Mouse (Mus musculus): ENCODE results near the gene Olfr288. TPM values are rescaled to one million over a fixed set of nuclear protein-coding genes. Genes with fewer than 3 reads are reported as not detected.
A peak's percentile ranks its signal among the peaks of the same experiment; 100 is the strongest.

Olfr288 gene
- polyA plus RNA-seq, 1 experiment from 2014 or later, result not detected

DNA sequence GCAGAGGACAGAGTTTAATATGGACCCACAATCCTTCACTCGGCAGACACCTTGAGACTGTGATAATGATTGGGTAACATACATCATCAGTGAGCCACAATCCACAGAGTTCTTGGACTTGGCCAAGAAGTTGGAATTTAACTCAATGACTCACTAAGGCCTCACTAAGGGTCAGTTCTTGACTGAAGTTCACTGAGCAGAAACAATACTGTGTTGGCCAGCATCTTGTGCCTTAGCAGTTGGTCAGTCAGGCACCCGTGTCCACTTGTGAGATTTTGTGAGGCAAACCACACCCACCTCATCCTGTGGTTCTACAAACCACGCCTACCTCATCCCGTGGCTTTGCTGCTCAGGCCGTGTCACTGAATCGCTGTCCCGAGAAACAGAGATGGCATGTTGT, 14.3 kb upstream of the Olfr288 start:
- Histone ChIP-seq H3K4me2 (ENCODE audit: low read length) (no peak overlapping the region), H3K9me3 (ENCODE audit: control insufficient read depth, low read length) (no peaks in the 10 kb centered on the region), H3K36me3 (ENCODE audit: control insufficient read depth, insufficient read depth, low read length) (no peaks in the 10 kb centered on the region), H3K27me3 (ENCODE audit: control insufficient read depth, insufficient read depth, low read length) (no peaks in the 10 kb centered on the region), H3K4me1 (ENCODE audit: control insufficient read depth, insufficient read depth, low read length) (no peaks in the 10 kb centered on the region), H3K27ac (replicated peaks; ENCODE audit: low read depth, low read length) (no peak overlapping the region), H3K4me3 (replicated peaks; ENCODE audit: low read depth, low read length) (no peak overlapping the region), H3K9ac (replicated peaks; ENCODE audit: low read length) (no peak overlapping the region)
- DNase-seq, result no peak
- ATAC-seq (ENCODE audit: low FRiP score, low TSS enrichment), result no peak
- 87% methylated on average over 7 of the region's 7 CpGs for WGBS

DNA sequence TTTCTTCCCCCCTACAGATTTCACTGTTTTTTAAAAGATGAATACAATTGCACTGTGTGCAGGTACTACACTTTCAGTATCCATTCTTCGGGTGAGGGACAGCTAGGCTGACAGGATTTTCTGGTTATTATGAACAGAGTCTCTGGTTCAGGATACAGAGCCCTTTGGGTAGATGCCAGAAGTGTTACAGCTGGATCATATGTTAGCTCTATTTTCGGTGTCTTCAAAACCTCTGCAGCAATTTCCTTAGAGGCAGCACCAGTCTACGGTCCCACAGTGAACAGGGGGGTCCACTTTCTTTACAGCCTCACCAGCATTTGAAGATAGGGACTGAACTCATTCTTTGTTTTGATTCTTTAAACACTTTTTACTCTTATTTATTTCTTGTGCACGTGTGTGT, 10.9 kb downstream of the Olfr288 start:
- H3K9me3 ChIP-seq (ENCODE audit: control insufficient read depth, low read length), result no peaks in the 10 kb centered on the region
- H3K27ac ChIP-seq (replicated peaks; ENCODE audit: low read depth, low read length), result no peak overlapping the region
- no peak overlapping the region for H3K4me2 ChIP-seq (ENCODE audit: low read length)
- no peaks in the 10 kb centered on the region; the same call in 1 of the 2 replicates for H3K27me3 ChIP-seq (ENCODE audit: control insufficient read depth, insufficient read depth, low read length)
- no peak overlapping the region for H3K9ac ChIP-seq (replicated peaks; ENCODE audit: low read length)
- DNase-seq, result no peak
- no peak overlapping the region for H3K4me3 ChIP-seq (replicated peaks; ENCODE audit: low read depth, low read length)
- no peak for ATAC-seq (ENCODE audit: low FRiP score, low TSS enrichment)
- H3K4me1 ChIP-seq (ENCODE audit: control insufficient read depth, insufficient read depth, low read length), result 0 out of 2 replicates have a peak, but pooled peaks cover 5% of the 10 kb centered on the region
- 72% methylated on average over 4 of the region's 4 CpGs for WGBS
- H3K36me3 ChIP-seq (ENCODE audit: control insufficient read depth, insufficient read depth, low read length), result no peaks in the 10 kb centered on the region

DNA sequence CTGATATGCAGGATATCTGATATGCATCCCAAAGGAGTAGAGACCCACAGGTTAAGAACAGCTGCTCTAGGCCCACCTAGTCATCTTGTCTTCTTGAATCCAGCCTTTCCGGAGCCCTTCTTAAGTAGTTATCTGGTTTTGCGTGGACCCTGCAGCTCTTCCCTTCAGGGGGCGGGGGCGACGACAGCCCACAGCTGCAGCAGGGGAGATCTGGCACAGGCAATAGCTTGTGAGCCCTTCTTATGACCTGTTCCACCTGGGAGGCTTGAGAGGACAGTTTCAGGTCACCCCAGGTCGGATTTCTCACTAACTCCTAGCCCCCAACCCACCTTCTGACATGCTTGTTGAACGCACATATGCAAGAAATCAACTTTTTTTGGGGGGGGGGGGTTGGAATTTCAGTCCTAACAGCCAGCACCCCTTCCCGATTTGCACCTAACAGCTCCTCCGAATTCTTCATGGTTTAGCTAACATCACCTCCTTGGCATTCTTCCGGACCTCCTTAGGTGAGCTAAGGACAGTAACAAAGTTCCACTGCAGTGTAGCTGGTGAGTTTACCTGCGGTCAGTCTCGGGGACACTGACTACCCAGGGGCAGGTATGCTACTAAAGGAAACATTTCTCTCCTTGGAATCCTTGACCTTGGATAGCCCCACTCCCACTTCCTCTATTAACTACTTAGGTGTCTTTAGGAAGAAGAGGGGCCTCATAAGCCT, 13.3 kb downstream of the Olfr288 start:
- ATAC-seq (ENCODE audit: low FRiP score, low TSS enrichment) (no peak), DNase-seq (no peak)
- H3K27me3 ChIP-seq (ENCODE audit: control insufficient read depth, insufficient read depth, low read length), result no peaks in the 10 kb centered on the region; the same call in 1 of the 2 replicates
- H3K9ac ChIP-seq (replicated peaks; ENCODE audit: low read length), result no peak overlapping the region
- H3K4me2 ChIP-seq (ENCODE audit: low read length), result peak overlapping the region; percentile 82; the same call in 1 of the 2 replicates
- H3K9me3 ChIP-seq (ENCODE audit: control insufficient read depth, low read length), result no peaks in the 10 kb centered on the region
- no peaks in the 10 kb centered on the region for H3K36me3 ChIP-seq (ENCODE audit: control insufficient read depth, insufficient read depth, low read length)
- no peak overlapping the region for H3K27ac ChIP-seq (replicated peaks; ENCODE audit: low read depth, low read length)
- WGBS, result 75% methylated on average over 12 of the region's 12 CpGs
- H3K4me1 ChIP-seq (ENCODE audit: control insufficient read depth, insufficient read depth, low read length), result 0 out of 2 replicates have a peak, but pooled peaks cover 5% of the 10 kb centered on the region
- H3K4me3 ChIP-seq (replicated peaks; ENCODE audit: low read depth, low read length), result no peak overlapping the region

DNA sequence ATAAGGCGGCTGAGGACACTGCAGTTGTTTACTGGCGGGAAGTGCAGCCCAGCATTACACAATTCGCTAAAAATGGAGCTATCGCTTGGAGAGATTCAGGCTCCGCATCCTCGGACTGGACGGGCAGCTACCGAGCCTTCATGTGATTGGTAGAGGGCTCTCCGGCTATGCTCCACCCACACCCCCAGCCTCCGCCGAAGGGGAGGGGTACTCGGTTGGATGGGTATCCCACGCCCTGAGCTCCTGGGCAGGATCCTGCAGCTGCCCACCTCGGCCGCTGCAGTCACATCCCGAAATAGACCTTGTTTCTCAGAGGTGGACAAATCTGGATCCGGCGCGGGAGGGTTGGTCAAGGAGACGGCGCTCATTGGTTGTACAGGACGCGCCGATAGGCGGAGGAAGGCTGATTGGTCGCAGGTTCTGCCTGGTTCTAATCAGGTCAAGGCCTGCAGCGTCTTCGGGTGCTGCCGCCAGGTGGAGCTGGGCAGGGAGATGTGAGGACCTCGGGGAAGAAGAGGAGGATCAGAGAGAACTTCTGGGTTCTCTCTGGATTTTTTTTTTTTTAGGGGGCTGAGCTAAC, 14.1 kb downstream of the Olfr288 start:
- H3K36me3 ChIP-seq (ENCODE audit: control insufficient read depth, insufficient read depth, low read length), result no peaks in the 10 kb centered on the region
- DNase-seq (peak; percentile 93), ATAC-seq (ENCODE audit: low FRiP score, low TSS enrichment) (peak; percentile 97)
- H3K4me1 ChIP-seq (ENCODE audit: control insufficient read depth, insufficient read depth, low read length), result 0 out of 2 replicates have a peak, but pooled peaks cover 5% of the 10 kb centered on the region
- H3K4me2 ChIP-seq (ENCODE audit: low read length), result peak overlapping the region; percentile 82
- H3K9ac ChIP-seq (replicated peaks; ENCODE audit: low read length), result peak overlapping the region; percentile 52
- peak overlapping the region; percentile 45 for H3K4me3 ChIP-seq (replicated peaks; ENCODE audit: low read depth, low read length)
- peak overlapping the region; percentile 77 for H3K27ac ChIP-seq (replicated peaks; ENCODE audit: low read depth, low read length)
- H3K27me3 ChIP-seq (ENCODE audit: control insufficient read depth, insufficient read depth, low read length), result no peaks in the 10 kb centered on the region; the same call in 1 of the 2 replicates
- under 1% methylated on average over 30 of the region's 30 CpGs for WGBS
- H3K9me3 ChIP-seq (ENCODE audit: control insufficient read depth, low read length), result no peaks in the 10 kb centered on the region

DNA sequence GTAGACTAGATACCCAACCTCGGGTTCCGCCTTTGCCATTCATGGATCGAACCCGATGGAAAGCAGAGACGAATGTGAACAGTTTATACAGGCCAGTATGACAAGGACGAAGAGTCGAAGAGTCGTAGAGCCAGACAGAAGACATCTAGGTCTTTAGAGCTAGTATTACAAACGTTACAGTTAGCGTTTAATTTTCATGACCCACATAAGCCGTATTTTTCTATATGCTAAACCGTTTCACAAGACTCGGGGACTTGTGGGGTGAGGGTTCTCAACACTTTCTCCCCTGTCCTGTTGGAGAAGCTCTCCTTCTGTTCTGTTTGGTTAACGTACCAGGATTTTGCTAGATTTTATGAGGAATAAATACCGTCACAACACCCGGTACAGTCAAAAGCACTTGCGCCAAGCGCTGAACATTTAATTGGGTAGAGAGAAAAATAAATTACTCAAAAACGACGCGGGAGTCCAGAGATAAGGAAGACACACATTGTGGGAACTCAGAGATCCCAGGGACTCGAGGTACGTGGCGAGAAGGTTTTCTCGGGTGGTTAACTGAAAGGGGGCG, 14.7 kb downstream of the Olfr288 start:
- WGBS, result 3% methylated on average over 26 of the region's 26 CpGs
- H3K27me3 ChIP-seq (ENCODE audit: control insufficient read depth, insufficient read depth, low read length), result no peaks in the 10 kb centered on the region; the same call in 1 of the 2 replicates
- ATAC-seq (ENCODE audit: low FRiP score, low TSS enrichment) (no peak), DNase-seq (no peak)
- H3K9me3 ChIP-seq (ENCODE audit: control insufficient read depth, low read length), result no peaks in the 10 kb centered on the region
- H3K36me3 ChIP-seq (ENCODE audit: control insufficient read depth, insufficient read depth, low read length), result no peaks in the 10 kb centered on the region
- H3K27ac ChIP-seq (replicated peaks; ENCODE audit: low read depth, low read length), result peak overlapping the region; percentile 77
- H3K4me2 ChIP-seq (ENCODE audit: low read length), result peak overlapping the region; percentile 82
- peak overlapping the region; percentile 52 for H3K9ac ChIP-seq (replicated peaks; ENCODE audit: low read length)
- H3K4me1 ChIP-seq (ENCODE audit: control insufficient read depth, insufficient read depth, low read length), result 0 out of 2 replicates have a peak, but pooled peaks cover 5% of the 10 kb centered on the region
- H3K4me3 ChIP-seq (replicated peaks; ENCODE audit: low read depth, low read length), result peak overlapping the region; percentile 45

DNA sequence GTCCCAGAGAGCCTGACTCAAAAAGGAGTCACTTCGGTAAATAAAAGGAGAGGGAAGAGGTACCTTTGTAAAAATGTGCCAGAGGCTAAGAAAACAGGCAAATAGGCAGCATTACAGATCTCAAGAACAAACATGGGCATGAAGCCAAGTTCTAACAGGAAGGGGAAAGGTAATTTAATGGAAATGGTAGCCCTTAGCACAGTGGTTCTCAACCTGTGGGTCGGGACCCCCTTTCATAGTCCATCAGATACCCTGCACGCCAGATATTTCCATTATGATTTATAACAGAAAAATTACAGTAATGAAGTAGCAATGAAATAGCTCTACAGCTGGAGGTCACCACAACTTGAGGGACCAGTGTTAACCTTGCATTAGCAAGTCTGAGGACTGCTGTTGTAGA, 18.0 kb downstream of the Olfr288 start:
- no peak overlapping the region for H3K4me3 ChIP-seq (replicated peaks; ENCODE audit: low read depth, low read length)
- H3K9me3 ChIP-seq (ENCODE audit: control insufficient read depth, low read length), result no peaks in the 10 kb centered on the region
- H3K4me1 ChIP-seq (ENCODE audit: control insufficient read depth, insufficient read depth, low read length), result peaks cover 5% of the 10 kb centered on the region
- H3K4me2 ChIP-seq (ENCODE audit: low read length), result no peak overlapping the region
- no peaks in the 10 kb centered on the region for H3K36me3 ChIP-seq (ENCODE audit: control insufficient read depth, insufficient read depth, low read length)
- no peak for ATAC-seq (ENCODE audit: low FRiP score, low TSS enrichment)
- H3K27me3 ChIP-seq (ENCODE audit: control insufficient read depth, insufficient read depth, low read length), result no peaks in the 10 kb centered on the region; the same call in 1 of the 2 replicates
- WGBS, result 87% methylated on average over 3 of the region's 3 CpGs
- H3K9ac ChIP-seq (replicated peaks; ENCODE audit: low read length), result no peak overlapping the region
- no peak overlapping the region for H3K27ac ChIP-seq (replicated peaks; ENCODE audit: low read depth, low read length)
- DNase-seq, result no peak

DNA sequence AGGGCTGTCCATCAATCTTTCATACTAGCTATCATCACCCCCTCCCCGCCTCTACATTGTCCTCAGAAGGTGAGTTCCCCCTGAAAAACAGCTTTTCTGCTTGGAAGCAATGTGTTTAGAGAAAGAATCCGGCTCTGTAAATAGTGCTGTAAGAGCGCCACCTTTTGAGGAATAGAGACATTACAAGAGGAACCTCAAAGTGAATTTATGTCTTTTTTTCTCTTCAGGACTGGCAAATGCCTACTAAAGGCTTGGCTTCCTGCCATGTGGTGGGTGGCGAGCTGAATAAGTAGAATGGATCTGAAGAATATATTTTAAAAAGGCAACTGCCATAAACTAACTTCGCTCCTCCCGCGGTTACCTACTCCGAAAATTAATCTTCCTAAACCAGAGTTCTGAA, 21.5 kb downstream of the Olfr288 start:
- Histone ChIP-seq H3K4me1 (ENCODE audit: control insufficient read depth, insufficient read depth, low read length) (peaks cover 21% of the 10 kb centered on the region), H3K27ac (replicated peaks; ENCODE audit: low read depth, low read length) (no peak overlapping the region), H3K4me2 (ENCODE audit: low read length) (no peak overlapping the region), H3K27me3 (ENCODE audit: control insufficient read depth, insufficient read depth, low read length) (0 out of 2 replicates have a peak, but pooled peaks cover under 1% of the 10 kb centered on the region), H3K9me3 (ENCODE audit: control insufficient read depth, low read length) (no peaks in the 10 kb centered on the region), H3K36me3 (ENCODE audit: control insufficient read depth, insufficient read depth, low read length) (no peaks in the 10 kb centered on the region), H3K9ac (replicated peaks; ENCODE audit: low read length) (no peak overlapping the region), H3K4me3 (replicated peaks; ENCODE audit: low read depth, low read length) (no peak overlapping the region)
- WGBS, result 26% methylated on average over 8 of the region's 8 CpGs
- DNase-seq (peak; percentile 91), ATAC-seq (ENCODE audit: low FRiP score, low TSS enrichment) (no peak)

DNA sequence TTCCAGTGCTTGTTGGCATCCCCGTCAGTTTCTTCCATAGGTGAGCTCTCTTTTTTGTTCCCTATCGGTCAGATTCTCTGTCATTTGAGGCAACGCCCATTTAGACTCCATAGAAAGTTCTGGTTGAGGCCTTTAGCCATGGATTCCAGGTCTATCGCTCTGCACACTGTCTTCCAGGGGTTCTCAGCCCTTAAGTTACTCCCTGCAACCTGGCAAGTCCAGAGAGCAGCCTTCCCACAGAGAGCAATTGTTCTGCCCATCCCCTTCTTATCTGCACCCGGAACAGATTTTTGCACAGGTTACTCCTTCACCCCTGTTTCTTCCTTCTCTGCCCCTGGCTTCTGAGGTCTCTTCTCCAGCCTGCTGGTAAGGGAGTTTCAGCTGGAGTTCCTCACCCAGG, 23.2 kb downstream of the Olfr288 start:
- no peak overlapping the region for H3K4me2 ChIP-seq (ENCODE audit: low read length)

More for the DNA sequence above, 23.2 kb downstream of the Olfr288 start:
- no peaks in the 10 kb centered on the region for H3K9me3 ChIP-seq (ENCODE audit: control insufficient read depth, low read length)
- no peak overlapping the region for H3K4me3 ChIP-seq (replicated peaks; ENCODE audit: low read depth, low read length)
- WGBS, result 75% methylated on average over 5 of the region's 5 CpGs
- no peaks in the 10 kb centered on the region for H3K36me3 ChIP-seq (ENCODE audit: control insufficient read depth, insufficient read depth, low read length)
- no peak overlapping the region for H3K27ac ChIP-seq (replicated peaks; ENCODE audit: low read depth, low read length)
- peaks cover 27% of the 10 kb centered on the region for H3K4me1 ChIP-seq (ENCODE audit: control insufficient read depth, insufficient read depth, low read length)
- no peak overlapping the region for H3K9ac ChIP-seq (replicated peaks; ENCODE audit: low read length)
- H3K27me3 ChIP-seq (ENCODE audit: control insufficient read depth, insufficient read depth, low read length), result peaks cover 6% of the 10 kb centered on the region; the same call in 1 of the 2 replicates
- ATAC-seq (ENCODE audit: low FRiP score, low TSS enrichment) (no peak), DNase-seq (no peak)
